Mouse (Mus musculus): Measurements from ENCODE around the gene Cxcr2. TPM values are rescaled to one million over a fixed set of nuclear protein-coding genes. Genes with fewer than 3 reads are reported as not detected.

The Cxcr2 gene
- total and polyA plus RNA-seq, 2 experiments from 2014 or later, result 0.18 to 0.52 TPM

- Histone ChIP-seq H3K27ac (no peak overlapping the region), H3K9me3 (ENCODE audit: low read length) (no peaks in the 10 kb centered on the region), H3K4me3 (ENCODE audit: low read length) (no peak overlapping the region), H3K27me3 (ENCODE audit: insufficient read depth, low read length) (no peaks in the 10 kb centered on the region), H3K36me3 (ENCODE audit: insufficient read depth, low read length) (no peaks in the 10 kb centered on the region), H3K9ac (replicated peaks; ENCODE audit: low read length) (no peak overlapping the region), H3K4me2 (ENCODE audit: low read depth, low read length) (no peak overlapping the region), H3K4me1 (ENCODE audit: insufficient read depth, low read length) (no peaks in the 10 kb centered on the region)
- DNase-seq (ENCODE audit: low spot score), result no peak
- no peak for ATAC-seq
- 77% methylated on average over 2 of the region's 2 CpGs for WGBS
- TF ChIP-seq CTCF (IDR thresholded peaks at IDR 0.05; ENCODE audit: low read depth), result no peak
Observed at GRCm38 (mm10) chr1:74181462-74181861, 27.7 kb downstream of the Cxcr2 start.

DNA sequence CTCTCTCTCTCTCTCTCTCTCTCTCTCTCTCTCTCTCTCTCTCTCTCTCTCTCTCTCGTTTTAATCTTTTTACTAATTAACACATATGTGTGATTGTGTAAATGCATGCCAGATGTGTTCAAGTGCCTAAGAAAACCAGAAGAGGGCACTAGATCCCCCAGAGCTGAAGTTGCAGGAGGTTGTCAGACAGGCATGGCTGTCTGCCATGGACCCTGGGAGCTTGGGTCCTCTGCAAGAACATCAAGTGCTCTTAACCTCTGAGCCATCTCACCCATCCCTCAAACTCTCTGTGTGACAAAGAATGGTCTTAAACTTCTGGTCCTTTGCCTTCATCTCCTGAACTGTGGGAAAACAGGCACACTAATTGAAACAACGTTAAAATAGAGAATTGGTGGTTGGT lies 29.2 kb downstream of the Cxcr2 start:
- Histone ChIP-seq H3K9ac (replicated peaks; ENCODE audit: low read length) (no peak overlapping the region), H3K4me3 (ENCODE audit: low read length) (no peak overlapping the region), H3K4me2 (ENCODE audit: low read depth, low read length) (no peak overlapping the region), H3K4me1 (ENCODE audit: insufficient read depth, low read length) (no peaks in the 10 kb centered on the region), H3K27ac (no peak overlapping the region), H3K27me3 (ENCODE audit: insufficient read depth, low read length) (no peaks in the 10 kb centered on the region), H3K9me3 (ENCODE audit: low read length) (no peaks in the 10 kb centered on the region), H3K36me3 (ENCODE audit: insufficient read depth, low read length) (no peaks in the 10 kb centered on the region)
- ATAC-seq (no peak), DNase-seq (ENCODE audit: low spot score) (no peak)
- TF ChIP-seq CTCF (IDR thresholded peaks at IDR 0.05; ENCODE audit: low read depth), result no peak
- 69% methylated on average over 2 of the region's 2 CpGs for whole genome bisulfite sequencing

DNA sequence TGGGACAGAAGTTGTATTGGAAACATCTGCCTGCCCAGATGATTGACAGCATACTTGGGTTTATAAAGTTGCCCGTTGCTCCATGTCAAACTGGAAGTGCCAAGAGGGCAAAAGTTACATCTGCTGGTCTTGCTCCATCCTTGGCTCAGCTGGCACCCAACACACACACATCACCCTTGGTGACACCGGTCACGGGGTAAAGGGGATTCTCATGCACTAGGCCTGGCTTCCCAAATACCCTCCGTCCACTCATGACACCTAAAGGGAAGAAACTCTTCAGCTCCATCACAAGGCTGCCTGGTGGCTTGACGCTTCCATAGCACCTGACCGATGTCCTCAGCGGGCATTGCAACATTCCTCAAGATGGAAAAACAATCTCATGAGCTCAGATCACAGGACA lies 36.7 kb downstream of the Cxcr2 start:
- TF ChIP-seq CTCF (IDR thresholded peaks at IDR 0.05; ENCODE audit: low read depth), result no peak
- Histone ChIP-seq H3K4me2 (ENCODE audit: low read depth, low read length) (no peak overlapping the region), H3K27me3 (ENCODE audit: insufficient read depth, low read length) (no peaks in the 10 kb centered on the region), H3K9me3 (ENCODE audit: low read length) (no peaks in the 10 kb centered on the region), H3K27ac (no peak overlapping the region), H3K4me3 (ENCODE audit: low read length) (no peak overlapping the region), H3K9ac (replicated peaks; ENCODE audit: low read length) (no peak overlapping the region), H3K36me3 (ENCODE audit: insufficient read depth, low read length) (no peaks in the 10 kb centered on the region), H3K4me1 (ENCODE audit: insufficient read depth, low read length) (no peaks in the 10 kb centered on the region)
- ATAC-seq, result no peak
- no peak for DNase-seq (ENCODE audit: low spot score)
- WGBS, result 89% methylated on average over 7 of the region's 7 CpGs

DNA sequence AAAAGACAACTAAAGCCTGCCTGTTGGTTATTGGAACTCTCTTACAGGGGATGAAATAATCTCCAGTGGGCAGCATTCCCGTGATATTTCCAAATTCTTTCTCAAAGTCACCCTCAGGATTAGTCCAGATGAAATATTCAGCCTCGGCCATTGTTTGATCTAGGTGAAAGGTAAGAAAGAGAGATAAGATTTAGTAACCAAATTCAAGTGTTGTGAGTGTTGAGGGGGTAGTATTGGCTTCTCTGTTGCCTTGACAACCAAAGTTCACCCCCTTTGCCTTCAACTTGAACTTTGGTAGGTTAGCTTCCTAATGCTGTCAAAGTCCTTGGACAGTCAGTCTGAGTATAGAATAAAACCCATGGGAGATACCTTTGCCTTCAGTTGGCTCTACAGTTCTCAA lies 38.9 kb downstream of the Cxcr2 start:
- no peaks in the 10 kb centered on the region for H3K9me3 ChIP-seq (ENCODE audit: low read length)
- WGBS, result 86% methylated on average over 2 of the region's 2 CpGs
- TF ChIP-seq CTCF (IDR thresholded peaks at IDR 0.05; ENCODE audit: low read depth), result no peak
- H3K4me3 ChIP-seq (ENCODE audit: low read length), result no peak overlapping the region
- DNase-seq (ENCODE audit: low spot score) (no peak), ATAC-seq (no peak)
- H3K27me3 ChIP-seq (ENCODE audit: insufficient read depth, low read length), result no peaks in the 10 kb centered on the region
- no peak overlapping the region for H3K9ac ChIP-seq (replicated peaks; ENCODE audit: low read length)
- H3K27ac ChIP-seq, result no peak overlapping the region
- no peak overlapping the region for H3K4me2 ChIP-seq (ENCODE audit: low read depth, low read length)
- no peaks in the 10 kb centered on the region for H3K36me3 ChIP-seq (ENCODE audit: insufficient read depth, low read length)
- H3K4me1 ChIP-seq (ENCODE audit: insufficient read depth, low read length), result no peaks in the 10 kb centered on the region

DNA sequence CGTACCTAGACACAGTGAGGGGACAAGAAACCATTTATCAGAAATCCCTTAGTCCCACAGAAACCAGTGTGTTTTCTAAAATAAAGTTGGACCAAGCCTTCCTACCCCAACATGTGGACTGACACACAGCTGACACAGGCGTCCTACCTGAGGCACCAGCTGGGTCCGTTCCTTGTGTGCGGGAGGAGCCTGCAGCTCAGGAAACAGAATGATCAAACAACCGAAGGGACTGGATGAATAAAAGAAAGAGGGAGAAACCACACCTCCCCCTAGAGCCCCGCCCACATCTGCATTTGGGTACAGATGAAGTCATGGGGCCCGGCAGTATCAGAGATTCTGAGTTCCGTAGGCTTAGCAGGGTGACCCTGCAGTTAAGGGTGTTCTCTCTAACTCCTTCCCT lies 40.7 kb downstream of the Cxcr2 start, which contains the start of gene Cxcr1:
Gene Cxcr1 (minus strand): TSS at position 187 of the 400 bp plus-strand sequence.
- Histone ChIP-seq H3K27me3 (ENCODE audit: insufficient read depth, low read length) (no peaks in the 10 kb centered on the region), H3K9me3 (ENCODE audit: low read length) (no peaks in the 10 kb centered on the region), H3K4me2 (ENCODE audit: low read depth, low read length) (no peak within 1 kb of the TSS), H3K27ac (no peak within 1 kb of the TSS), H3K4me3 (ENCODE audit: low read length) (no peak within 1 kb of the TSS), H3K9ac (replicated peaks; ENCODE audit: low read length) (no peak within 1 kb of the TSS), H3K36me3 (ENCODE audit: insufficient read depth, low read length) (no peaks in the 10 kb centered on the region), H3K4me1 (ENCODE audit: insufficient read depth, low read length) (no peaks in the 10 kb centered on the region)
- TF ChIP-seq CTCF (IDR thresholded peaks at IDR 0.05; ENCODE audit: low read depth), result no peak
- 79% methylated on average over 8 of the region's 8 CpGs for WGBS
- ATAC-seq (no peak), DNase-seq (ENCODE audit: low spot score) (no peak)

- Histone ChIP-seq H3K4me3 (ENCODE audit: low read length) (no peak overlapping the region), H3K36me3 (ENCODE audit: insufficient read depth, low read length) (no peaks in the 10 kb centered on the region), H3K27ac (no peak overlapping the region), H3K9ac (replicated peaks; ENCODE audit: low read length) (no peak overlapping the region), H3K27me3 (ENCODE audit: insufficient read depth, low read length) (no peaks in the 10 kb centered on the region), H3K9me3 (ENCODE audit: low read length) (no peaks in the 10 kb centered on the region), H3K4me2 (ENCODE audit: low read depth, low read length) (no peak overlapping the region), H3K4me1 (ENCODE audit: insufficient read depth, low read length) (no peaks in the 10 kb centered on the region)
- TF ChIP-seq CTCF (IDR thresholded peaks at IDR 0.05; ENCODE audit: low read depth), result peak; percentile 69
- 55% methylated on average over 7 of the region's 7 CpGs for whole genome bisulfite sequencing
- DNase-seq (ENCODE audit: low spot score) (peak; percentile 45), ATAC-seq (no peak)
Observed at GRCm38 (mm10) chr1:74195961-74196360, 42.2 kb downstream of the Cxcr2 start.

DNA sequence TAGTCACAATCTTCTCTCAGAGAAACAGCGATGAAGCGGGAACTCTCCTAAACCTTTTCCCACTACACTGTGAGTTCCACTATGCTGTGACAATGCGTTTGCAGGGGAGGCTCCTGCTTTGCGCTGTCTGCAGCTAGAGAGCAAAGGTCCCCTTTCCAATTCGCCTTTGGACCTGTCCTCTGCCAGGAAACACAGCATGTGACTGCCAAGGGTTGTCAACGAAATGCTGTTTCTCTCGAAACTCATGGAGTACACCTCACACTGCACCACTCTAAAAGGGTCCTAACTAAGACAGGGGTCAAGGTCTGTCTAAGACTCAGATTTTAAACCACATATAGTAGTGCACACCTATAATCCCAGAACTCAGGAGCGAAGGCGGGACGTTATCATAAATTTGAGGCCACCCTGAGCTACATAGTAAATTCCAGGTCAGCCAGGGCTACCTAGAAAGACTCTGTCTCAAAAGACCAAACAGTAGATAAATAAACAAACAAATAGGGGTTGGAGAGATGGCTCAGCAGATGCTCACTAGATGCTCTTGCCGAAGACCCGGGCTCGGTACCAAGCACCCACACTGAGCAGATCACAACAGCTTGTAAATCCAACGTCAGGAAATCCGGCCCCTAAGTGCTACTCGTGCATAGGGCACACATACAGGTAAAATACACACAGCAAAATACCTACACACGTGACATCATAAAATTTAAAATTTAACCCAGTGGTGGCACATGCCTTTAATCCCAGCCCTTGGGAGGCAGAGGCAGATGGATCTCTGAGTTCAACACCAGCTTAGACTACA lies 43.0 kb downstream of the Cxcr2 start:
- Histone ChIP-seq H3K9ac (replicated peaks; ENCODE audit: low read length) (no peak overlapping the region), H3K4me1 (ENCODE audit: insufficient read depth, low read length) (no peaks in the 10 kb centered on the region), H3K27me3 (ENCODE audit: insufficient read depth, low read length) (no peaks in the 10 kb centered on the region), H3K4me3 (ENCODE audit: low read length) (no peak overlapping the region), H3K9me3 (ENCODE audit: low read length) (no peaks in the 10 kb centered on the region), H3K27ac (no peak overlapping the region), H3K4me2 (ENCODE audit: low read depth, low read length) (no peak overlapping the region), H3K36me3 (ENCODE audit: insufficient read depth, low read length) (no peaks in the 10 kb centered on the region)
- DNase-seq (ENCODE audit: low spot score), result no peak
- 77% methylated on average over 17 of the region's 17 CpGs for WGBS
- no peak for TF ChIP-seq CTCF (IDR thresholded peaks at IDR 0.05; ENCODE audit: low read depth)
- ATAC-seq, result no peak
